8 mouse cellular contexts compared by ENCODE assay signal in the genomic region with DNA sequence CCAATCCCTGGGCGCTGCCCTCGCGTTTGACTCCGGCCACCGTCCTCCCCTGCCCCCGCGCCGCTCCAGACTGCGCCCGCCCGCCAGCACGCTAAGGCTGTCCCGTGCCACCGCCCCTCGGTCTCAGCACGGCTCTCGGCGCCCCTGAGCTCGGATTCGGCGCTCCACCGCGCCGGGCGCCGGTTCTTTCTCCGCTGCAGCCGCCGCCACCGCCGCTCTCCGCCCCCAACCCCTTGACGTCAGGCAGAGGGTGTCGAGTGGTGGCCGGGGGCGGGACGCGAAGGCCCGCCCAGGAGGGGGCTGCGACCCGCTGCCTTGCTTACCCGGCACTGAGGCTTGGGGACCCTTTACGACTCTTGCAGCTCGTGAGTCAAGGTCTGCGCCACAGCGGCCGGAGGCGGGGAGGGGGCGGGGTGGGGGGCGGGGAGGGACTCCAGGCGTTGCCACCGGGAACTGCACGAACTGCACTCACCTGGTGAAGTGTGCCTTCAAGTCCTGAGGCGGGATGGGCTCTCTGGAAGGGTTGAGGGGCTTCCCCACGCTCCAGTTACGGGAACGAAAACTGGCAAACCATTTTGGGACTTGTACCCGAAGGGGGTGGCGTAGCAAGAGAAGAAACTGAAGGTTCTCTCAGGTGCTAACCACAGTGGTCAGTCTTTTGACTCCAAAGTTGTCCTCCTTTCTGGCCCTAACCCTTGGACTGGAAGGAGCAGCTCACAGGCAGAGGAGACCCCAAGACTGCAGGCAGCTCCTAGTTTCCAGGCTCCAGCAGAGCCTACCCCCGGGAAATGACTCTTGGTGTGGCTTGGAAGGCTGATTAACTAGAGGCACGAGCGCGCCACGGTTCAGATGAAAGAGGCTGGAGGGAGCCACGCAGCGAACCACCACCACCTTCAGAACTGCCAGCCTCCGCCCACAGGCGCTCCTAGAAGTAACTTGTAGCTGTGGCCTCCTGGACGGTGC. TPM values are rescaled to one million over a fixed set of nuclear protein-coding genes. Genes with fewer than 3 reads are reported as not detected.
DNase-seq lines count a peak whose midpoint lies in the region; ATAC-seq lines count a peak whose summit lies in the region.

A gene (minus strand): TSS at position 319 of the 963 bp plus-strand sequence.

- under 1% methylated on average over 60 of the region's 69 CpGs for WGBS in hindbrain, embryonic 11.5 days

- peak; percentile 83 for DNase-seq in MN1 (ENCODE audit: low spot score)
- peak; percentile 71 to 78 for DNase-seq in cerebellum, adult 18-20 months
- peak; percentile 91 for DNase-seq in forelimb bud, embryonic 11.5 days (ENCODE audit: low read depth, low spot score)
- DNase-seq in hindbrain, embryonic 11.5 days (ENCODE audit: low spot score): peak; percentile 85
- DNase-seq in left cerebral cortex, adult 11 months (ENCODE audit: low spot score): peak; percentile 50
- DNase-seq in lung, postnatal 4 days: peak; percentile 86 to 89
- peak; percentile 69 to 77 for DNase-seq in right cerebral cortex, adult 2 months (ENCODE audit: low spot score in 2 of 2)

- H3K9ac ChIP-seq in hindbrain, embryonic 11.5 days (ENCODE audit: low read depth, low read length): peak within 1 kb of the TSS; percentile 100

- H3K4me1 ChIP-seq in hindbrain, embryonic 11.5 days (replicated peaks; ENCODE audit: control insufficient read depth, insufficient read depth, low read length): peaks cover 20% of the 10 kb centered on the region

- peak within 1 kb of the TSS; percentile 99 for H3K4me2 ChIP-seq in hindbrain, embryonic 11.5 days (replicated peaks; ENCODE audit: low read depth, low read length)

- H3K4me3 ChIP-seq in hindbrain, embryonic 11.5 days (ENCODE audit: low read depth, low read length): peak within 1 kb of the TSS; percentile 93

- peak within 1 kb of the TSS; percentile 99 for H3K27ac ChIP-seq in hindbrain, embryonic 11.5 days (ENCODE audit: low read depth, low read length)

- peaks cover 8% of the 10 kb centered on the region for H3K36me3 ChIP-seq in hindbrain, embryonic 11.5 days (ENCODE audit: control insufficient read depth, insufficient read depth, low read length)

- H3K27me3 ChIP-seq in hindbrain, embryonic 11.5 days (ENCODE audit: control insufficient read depth, insufficient read depth, low read length): no peaks in the 10 kb centered on the region

- ATAC-seq in hindbrain, embryonic 11.5 days (ENCODE audit: low FRiP score): peak; percentile 64
- ATAC-seq in erythroid progenitor cell, adult 5-6 weeks (replicated peaks; ENCODE audit: low FRiP score, poor library complexity, severe bottlenecking): no peak

- no peaks in the 10 kb centered on the region for H3K9me3 ChIP-seq in hindbrain, embryonic 11.5 days (ENCODE audit: control insufficient read depth, low read length)

RNA-seq across cellular contexts. Expression of the gene that starts here (rescaled TPM):
- 4.3 and 5.9 TPM in 2 replicates for polyA plus RNA-seq in hindbrain, embryonic 11.5 days (2014; fragmentation: Nextera tagmentation; extraction: Ambion mirVana)
- total RNA-seq in erythroid progenitor cell, adult 5-6 weeks (2015; ENCODE audit: low replicate concordance): not detected in 2 replicates
- 0.45 TPM in 1 of 2 replicates, not detected in the other for total RNA-seq in erythroid progenitor cell, adult 5-6 weeks (2017; ENCODE audit: low replicate concordance)
